Mouse (Mus musculus) intestine, embryonic 15.5 days (tissue): ENCODE measurements around the gene Atn1. TPM values are rescaled to one million over a fixed set of nuclear protein-coding genes. Genes with fewer than 3 reads are reported as not detected.

Experiments used
- ATAC-seq: fragments of 200-750 bp; cut with Nextera tagmentation; 2 replicates; pipeline ENCODE4 v1.8.0; 2017; ENCODE audit warnings: moderate TSS enrichment, moderate library complexity
- H3K27ac ChIP-seq: fragments of 300-500 bp; sonication (generic); 2 replicates; pipeline ENCODE4 v1.5.1; 2015; ENCODE audit warnings: mild to moderate bottlenecking, inconsistent platforms
- H3K27me3 ChIP-seq: fragments of 300-500 bp; sonication (generic); replicated peaks from 2 replicates; pipeline ENCODE4 v1.6.1; 2015; ENCODE audit warnings: inconsistent platforms
- H3K36me3 ChIP-seq: fragments of 300-500 bp; sonication (generic); 2 replicates; pipeline ENCODE4 v1.6.1; 2015; ENCODE audit warnings: inconsistent platforms
- H3K4me1 ChIP-seq: fragments of 300-500 bp; sonication (generic); replicated peaks from 2 replicates; pipeline ENCODE4 v1.6.1; 2015; ENCODE audit warnings: inconsistent platforms
- H3K4me2 ChIP-seq: fragments of 300-500 bp; sonication (generic); replicated peaks from 2 replicates; pipeline ENCODE4 v1.6.1; 2015; ENCODE audit warnings: mild to moderate bottlenecking, inconsistent platforms
- H3K4me3 ChIP-seq: fragments of 300-500 bp; sonication (generic); replicated peaks from 2 replicates; pipeline ENCODE4 v1.5.1; 2015; ENCODE audit warnings: inconsistent platforms
- H3K9ac ChIP-seq: fragments of 300-500 bp; sonication (generic); 2 replicates; pipeline ENCODE4 v1.6.1; 2015; ENCODE audit warnings: inconsistent platforms
- H3K9me3 ChIP-seq: fragments of 300-500 bp; sonication (generic); 2 replicates; pipeline ENCODE4 v1.6.1; 2016; ENCODE audit warnings: inconsistent platforms
- WGBS: fragments of 180-500 bp; shearing (Covaris S2); methylation state at CpG from one replicate; pipeline ENCODE4 v1.1.7; 2015; 5-methylcytosine and 5-hydroxymethylcytosine counted together
- polyA plus RNA-seq: library from polyadenylated mRNA; unstranded; fragments of >200 nt; fragmentation: Nextera tagmentation; extraction: Ambion mirVana; gene quantifications from 2 replicates; pipeline ENCODE4 v1.2.1, GENCODE M21; 2015

The Atn1 gene
- polyA plus RNA-seq, 1 experiment from 2014 or later = 10.5 TPM

GRCm38 (mm10) chr6:124786756-124787420 lies 30.6 kb upstream of the Atn1 start:
- Histone ChIP-seq H3K27ac (no peak overlapping the region), H3K36me3 (no peaks in the 10 kb centered on the region), H3K4me3 (no peak overlapping the region), H3K9me3 (no peaks in the 10 kb centered on the region), H3K4me1 (no peaks in the 10 kb centered on the region; the same call in 1 of the 2 replicates), H3K27me3 (no peaks in the 10 kb centered on the region), H3K9ac (no peak overlapping the region), H3K4me2 (no peak overlapping the region)
- no peak for ATAC-seq
- WGBS = 54% methylated on average over 8 of the region's 8 CpGs

- peak; percentile 49 for ATAC-seq
- Histone ChIP-seq H3K27ac (no peak overlapping the region), H3K4me2 (peak overlapping the region; percentile 48), H3K9ac (0 out of 2 replicates have a peak overlapping the region, but pooled peaks have one; percentile 23), H3K9me3 (no peaks in the 10 kb centered on the region), H3K4me3 (peak overlapping the region; percentile 17; the same call in 1 of the 2 replicates), H3K27me3 (peaks cover 9% of the 10 kb centered on the region), H3K36me3 (no peaks in the 10 kb centered on the region), H3K4me1 (peaks cover 9% of the 10 kb centered on the region)
- WGBS = 19% methylated on average over 6 of the region's 6 CpGs
Measured at GRCm38 (mm10) chr6:124782436-124782835, 26.1 kb upstream of the Atn1 start.

- ATAC-seq = no peak
- Histone ChIP-seq H3K27me3 (peaks cover 9% of the 10 kb centered on the region), H3K9ac (no peak overlapping the region), H3K4me2 (no peak overlapping the region), H3K4me1 (peaks cover 9% of the 10 kb centered on the region), H3K36me3 (no peaks in the 10 kb centered on the region), H3K9me3 (no peaks in the 10 kb centered on the region), H3K27ac (no peak overlapping the region), H3K4me3 (no peak overlapping the region)
- 83% methylated on average over 7 of the region's 7 CpGs for WGBS
Measured at GRCm38 (mm10) chr6:124780917-124781316, 24.6 kb upstream of the Atn1 start.

GRCm38 (mm10) chr6:124779984-124780416 lies 23.7 kb upstream of the Atn1 start:
- Histone ChIP-seq H3K27ac (no peak overlapping the region), H3K9me3 (no peaks in the 10 kb centered on the region), H3K9ac (peak overlapping the region; percentile 28), H3K27me3 (peaks cover 9% of the 10 kb centered on the region), H3K4me1 (peaks cover 9% of the 10 kb centered on the region), H3K4me2 (peak overlapping the region; percentile 76), H3K4me3 (peak overlapping the region; percentile 33), H3K36me3 (no peaks in the 10 kb centered on the region)
- WGBS = 6% methylated on average over 10 of the region's 10 CpGs
- no peak for ATAC-seq

- Histone ChIP-seq H3K9ac (peak within 1 kb of the TSS; percentile 28), H3K36me3 (no peaks in the 10 kb centered on the region), H3K27ac (no peak within 1 kb of the TSS), H3K9me3 (no peaks in the 10 kb centered on the region), H3K4me1 (peaks cover 9% of the 10 kb centered on the region), H3K27me3 (peaks cover 9% of the 10 kb centered on the region), H3K4me3 (peak within 1 kb of the TSS; percentile 33), H3K4me2 (peak within 1 kb of the TSS; percentile 76)
- WGBS = 3% methylated on average over 23 of the region's 23 CpGs
- peak; percentile 57; the same call in 1 of the 2 replicates for ATAC-seq
Measured at GRCm38 (mm10) chr6:124779222-124779983, 23.1 kb upstream of the Atn1 start, which contains the start of gene Lrrc23. Gene Lrrc23 (minus strand): TSS chr6:124779727.

GRCm38 (mm10) chr6:124770511-124770910 lies 14.2 kb upstream of the Atn1 start:
- peaks cover 24% of the 10 kb centered on the region for H3K4me1 ChIP-seq
- WGBS = 87% methylated on average over 15 of the region's 15 CpGs
- no peak for ATAC-seq
- no peak overlapping the region for H3K27ac ChIP-seq
- H3K36me3 ChIP-seq = no peaks in the 10 kb centered on the region
- no peak overlapping the region for H3K4me3 ChIP-seq
- H3K27me3 ChIP-seq = 0 out of 2 replicates have a peak, but pooled peaks cover 2% of the 10 kb centered on the region
- no peak overlapping the region for H3K9ac ChIP-seq
- H3K4me2 ChIP-seq = no peak overlapping the region
- no peaks in the 10 kb centered on the region for H3K9me3 ChIP-seq

GRCm38 (mm10) chr6:124770013-124770412 lies 13.7 kb upstream of the Atn1 start:
- Histone ChIP-seq H3K27ac (no peak overlapping the region), H3K27me3 (0 out of 2 replicates have a peak, but pooled peaks cover 2% of the 10 kb centered on the region), H3K4me3 (peak overlapping the region; percentile 57), H3K9ac (peak overlapping the region; percentile 60; the same call in 1 of the 2 replicates), H3K36me3 (no peaks in the 10 kb centered on the region), H3K4me2 (peak overlapping the region; percentile 96), H3K4me1 (peaks cover 24% of the 10 kb centered on the region), H3K9me3 (no peaks in the 10 kb centered on the region)
- whole genome bisulfite sequencing = 62% methylated on average over 7 of the region's 7 CpGs
- ATAC-seq = no peak

- peak within 1 kb of the TSS; percentile 57 for H3K4me3 ChIP-seq
- H3K36me3 ChIP-seq = no peaks in the 10 kb centered on the region
- ATAC-seq = peak; percentile 77
- WGBS = under 1% methylated on average over 54 of the region's 54 CpGs
- H3K27me3 ChIP-seq = 0 out of 2 replicates have a peak, but pooled peaks cover 2% of the 10 kb centered on the region
- H3K27ac ChIP-seq = no peak within 1 kb of the TSS
- peak within 1 kb of the TSS; percentile 60 for H3K9ac ChIP-seq
- no peaks in the 10 kb centered on the region for H3K9me3 ChIP-seq
- H3K4me2 ChIP-seq = peak within 1 kb of the TSS; percentile 96
- peaks cover 24% of the 10 kb centered on the region for H3K4me1 ChIP-seq
Measured at GRCm38 (mm10) chr6:124769101-124769765, 12.9 kb upstream of the Atn1 start, which contains the start of gene Eno2. Gene Eno2 (minus strand): TSS chr6:124769673.

- Histone ChIP-seq H3K36me3 (no peaks in the 10 kb centered on the region), H3K27ac (no peak overlapping the region), H3K9me3 (no peaks in the 10 kb centered on the region), H3K4me1 (peaks cover 24% of the 10 kb centered on the region), H3K4me2 (peak overlapping the region; percentile 96), H3K9ac (peak overlapping the region; percentile 60), H3K4me3 (peak overlapping the region; percentile 57), H3K27me3 (0 out of 2 replicates have a peak, but pooled peaks cover 2% of the 10 kb centered on the region)
- WGBS = 8% methylated on average over 9 of the region's 9 CpGs
- peak; percentile 19; the same call in 1 of the 2 replicates for ATAC-seq
Measured at GRCm38 (mm10) chr6:124768704-124769044, 12.3 kb upstream of the Atn1 start.

GRCm38 (mm10) chr6:124767920-124768703 lies 11.8 kb upstream of the Atn1 start:
- peak overlapping the region; percentile 60 for H3K9ac ChIP-seq
- peak; percentile 46 for ATAC-seq
- H3K4me2 ChIP-seq = peak overlapping the region; percentile 96
- 33% methylated on average over 19 of the region's 19 CpGs for WGBS
- H3K27ac ChIP-seq = no peak overlapping the region
- 0 out of 2 replicates have a peak, but pooled peaks cover 2% of the 10 kb centered on the region for H3K27me3 ChIP-seq
- no peaks in the 10 kb centered on the region for H3K36me3 ChIP-seq
- no peaks in the 10 kb centered on the region for H3K9me3 ChIP-seq
- H3K4me3 ChIP-seq = peak overlapping the region; percentile 57
- H3K4me1 ChIP-seq = peaks cover 24% of the 10 kb centered on the region

GRCm38 (mm10) chr6:124767536-124767919 lies 11.2 kb upstream of the Atn1 start:
- WGBS = 65% methylated on average over 4 of the region's 4 CpGs
- no peaks in the 10 kb centered on the region for H3K9me3 ChIP-seq
- H3K27ac ChIP-seq = no peak overlapping the region
- no peak overlapping the region for H3K4me3 ChIP-seq
- peaks cover 24% of the 10 kb centered on the region for H3K4me1 ChIP-seq
- H3K36me3 ChIP-seq = no peaks in the 10 kb centered on the region
- 0 out of 2 replicates have a peak, but pooled peaks cover 2% of the 10 kb centered on the region for H3K27me3 ChIP-seq
- H3K4me2 ChIP-seq = peak overlapping the region; percentile 96; the same call in 1 of the 2 replicates
- ATAC-seq = no peak
- no peak overlapping the region for H3K9ac ChIP-seq
